Mouse (Mus musculus): Measurements from ENCODE around the gene Scamp4.
"Not testable (repeated sequence)": the region's sequence is repeated elsewhere in the genome, so short reads cannot be mapped to it uniquely, and the experiment has no call there.

Scamp4 gene

DNA sequence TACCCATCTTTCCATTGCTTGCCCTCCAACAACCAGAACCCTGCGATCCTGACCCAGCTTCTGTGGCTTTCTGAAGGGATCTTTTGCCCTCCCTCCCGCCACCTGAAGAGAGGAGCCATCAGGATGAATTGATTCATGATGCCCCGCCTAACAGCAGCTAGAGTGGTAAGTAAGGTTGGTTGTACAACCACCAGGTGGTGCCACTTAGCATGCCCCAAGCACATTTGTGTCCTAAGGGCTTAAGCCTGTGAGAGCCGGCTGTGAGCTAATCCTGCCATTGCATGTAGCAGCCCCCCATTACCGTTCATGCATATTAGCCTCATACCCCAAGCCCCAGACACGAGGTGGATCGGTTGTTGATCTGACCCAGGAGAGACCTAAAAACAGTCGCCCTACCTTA is 23.8 kb upstream of the Scamp4 start:
- peak; percentile 63 to 78 for DNase-seq

GRCm38 (mm10) chr10:80583047-80583446 is 19.6 kb upstream of the Scamp4 start:
- no peak for DNase-seq

DNA sequence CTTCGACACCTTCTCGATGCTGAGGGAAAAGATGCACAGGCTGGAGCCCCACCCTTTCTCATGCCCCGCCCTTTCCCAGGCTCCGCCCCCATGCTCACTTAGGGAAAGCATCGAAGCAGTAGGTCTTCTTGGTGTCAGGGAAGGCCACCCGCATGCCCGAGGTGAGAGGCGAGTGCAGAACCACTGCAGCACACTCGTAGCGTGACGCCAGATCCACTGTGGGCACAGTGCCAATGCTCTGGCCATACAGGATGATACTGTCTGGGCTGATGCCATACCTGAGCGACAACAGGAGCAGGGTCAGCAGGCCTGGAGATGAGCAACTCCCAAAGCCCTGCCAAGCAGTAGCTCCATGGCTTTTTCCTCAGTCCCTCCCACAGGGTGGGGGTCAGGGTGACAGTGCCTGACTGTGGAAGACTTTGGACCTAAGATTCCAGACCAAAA is 18.6 kb upstream of the Scamp4 start:
- DNase-seq, result no peak

GRCm38 (mm10) chr10:80584642-80585552 is 17.8 kb upstream of the Scamp4 start:
- no peak for DNase-seq

DNA sequence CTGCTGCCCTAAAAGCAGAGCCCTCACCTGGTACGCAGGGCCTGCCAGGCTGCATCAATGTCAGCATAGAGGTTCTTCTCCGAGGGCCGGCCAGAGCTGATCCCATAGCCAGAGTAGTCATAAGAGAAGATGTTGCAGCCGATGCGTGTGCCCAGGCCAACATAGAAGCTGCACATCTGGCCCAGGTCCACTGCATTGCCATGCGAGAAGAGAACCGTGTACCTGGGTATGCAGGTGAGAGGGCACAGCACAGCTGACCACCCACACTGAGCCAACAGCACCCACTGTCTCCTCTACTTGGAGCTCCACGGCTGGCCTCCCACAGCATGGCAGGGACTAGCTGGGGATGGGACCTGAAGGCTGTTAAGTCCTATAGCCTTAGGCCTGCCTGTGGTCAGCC is 17.1 kb upstream of the Scamp4 start:
- DNase-seq, result no peak

- no peak for DNase-seq
Observed at GRCm38 (mm10) chr10:80586407-80587304, 16.0 kb upstream of the Scamp4 start.

- DNase-seq, result peak; percentile 60 to 82
Observed at GRCm38 (mm10) chr10:80587305-80587657, 15.4 kb upstream of the Scamp4 start.

DNA sequence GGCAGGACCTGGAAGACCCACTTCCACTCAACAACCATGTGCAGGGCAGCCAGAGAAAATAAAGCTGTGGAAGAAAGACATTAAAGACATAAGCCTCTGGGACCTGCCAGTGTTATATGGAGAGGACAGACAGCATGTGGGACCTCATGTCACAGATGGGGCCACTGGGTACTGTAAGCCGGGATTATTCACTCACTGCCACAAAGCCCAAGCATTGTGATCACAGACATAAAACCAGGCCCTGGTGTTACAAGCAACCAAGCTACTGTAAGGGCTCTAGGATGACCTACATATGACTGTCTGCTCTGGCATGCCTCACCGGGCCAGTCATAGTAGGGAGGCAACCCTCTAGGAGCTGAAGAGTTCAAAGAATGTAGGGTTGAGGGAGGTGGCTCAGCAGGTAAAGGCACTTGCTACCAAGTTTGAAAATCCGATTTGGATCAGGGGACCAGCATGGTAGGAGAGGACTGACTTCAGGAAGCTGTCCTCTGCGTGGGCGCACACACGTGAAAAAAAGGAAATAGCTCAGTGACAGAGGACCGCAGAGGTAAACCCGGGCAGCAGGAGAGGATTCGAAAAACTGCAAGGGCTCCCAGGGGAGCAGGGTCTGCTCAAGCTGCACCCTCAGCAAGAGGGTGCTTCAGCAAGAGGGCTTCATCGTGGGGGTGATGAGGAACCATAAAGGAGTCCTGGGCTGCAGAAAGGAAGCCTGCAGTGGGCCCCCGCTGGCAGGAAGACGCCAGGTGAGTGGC is 13.4 kb upstream of the Scamp4 start:
- peak in 1 of 2 experiments; percentile 44 for DNase-seq

DNA sequence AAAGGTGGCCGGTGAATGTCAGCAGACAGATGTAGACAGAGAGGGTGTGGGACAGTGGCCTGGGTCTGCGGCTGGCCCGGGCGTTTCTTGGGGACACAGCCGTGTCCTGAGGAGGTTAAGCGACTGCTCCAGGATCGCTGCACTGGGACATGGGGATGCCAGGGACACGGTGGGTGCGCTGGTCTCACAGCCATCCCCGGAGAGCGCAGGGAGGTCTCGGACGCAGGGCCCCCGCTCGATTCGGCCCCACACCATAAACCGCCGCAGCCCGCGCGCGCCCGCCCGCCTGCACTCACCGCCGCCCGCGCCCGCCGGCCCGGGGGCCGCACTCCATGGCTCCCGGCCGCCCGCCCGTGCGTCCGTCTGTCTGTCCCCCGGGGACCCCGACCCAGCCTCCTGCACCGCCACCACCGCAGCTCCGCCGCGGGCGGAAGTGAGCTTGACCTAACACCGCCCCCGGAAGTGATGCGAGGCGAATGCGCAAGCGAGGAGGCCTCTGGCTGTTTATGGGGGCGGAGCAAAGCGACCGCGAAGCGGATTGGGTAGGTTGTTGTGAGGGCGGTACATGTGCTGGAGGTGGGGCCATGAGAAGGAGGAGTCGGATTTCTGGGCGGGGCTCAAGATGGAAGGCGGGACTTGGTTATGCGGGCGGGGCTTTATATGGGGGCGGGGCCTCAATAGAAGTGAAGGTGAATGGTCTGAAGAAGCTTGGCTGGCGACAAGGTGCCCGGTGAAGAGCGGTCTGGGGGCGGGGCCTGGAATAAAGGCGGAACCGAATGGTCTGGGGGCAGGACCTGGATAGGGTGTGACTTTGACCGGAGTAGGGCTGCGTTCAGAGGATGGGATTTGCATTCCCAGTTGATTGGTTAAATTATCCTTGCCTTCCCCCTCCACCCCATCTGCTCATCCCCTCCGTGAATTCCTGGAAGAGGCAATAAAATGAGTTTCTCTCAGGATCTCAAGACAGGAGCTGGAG is 12.5 kb upstream of the Scamp4 start, which contains the start of gene Abhd17a:
Gene Abhd17a (minus strand): TSS at position 463 of the 976 bp plus-strand sequence.
- peak; percentile 97 to 98 for DNase-seq

- DNase-seq, result no peak
Observed at GRCm38 (mm10) chr10:80596318-80596717, 6.4 kb upstream of the Scamp4 start.

DNA sequence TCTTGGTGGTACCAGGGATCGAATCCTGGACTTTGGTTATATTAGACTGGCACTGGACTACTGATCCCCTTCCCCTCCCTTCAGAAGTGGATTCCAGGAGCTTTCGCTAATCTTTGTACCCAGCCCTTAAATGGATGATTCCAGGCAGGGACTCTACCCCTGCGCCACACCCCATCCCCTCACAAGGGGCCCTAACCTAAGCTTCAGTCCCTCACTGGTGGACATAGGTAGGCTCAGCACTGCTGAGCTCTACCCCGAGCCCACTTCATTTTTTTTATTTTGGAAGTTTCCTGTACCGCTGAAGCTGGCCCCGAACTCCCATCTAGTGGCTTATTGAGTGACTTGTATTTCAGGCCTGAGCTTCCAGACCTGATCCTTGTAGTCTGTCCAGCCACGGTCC is 692 bp downstream of the Scamp4 start:
- DNase-seq, result no peak

DNA sequence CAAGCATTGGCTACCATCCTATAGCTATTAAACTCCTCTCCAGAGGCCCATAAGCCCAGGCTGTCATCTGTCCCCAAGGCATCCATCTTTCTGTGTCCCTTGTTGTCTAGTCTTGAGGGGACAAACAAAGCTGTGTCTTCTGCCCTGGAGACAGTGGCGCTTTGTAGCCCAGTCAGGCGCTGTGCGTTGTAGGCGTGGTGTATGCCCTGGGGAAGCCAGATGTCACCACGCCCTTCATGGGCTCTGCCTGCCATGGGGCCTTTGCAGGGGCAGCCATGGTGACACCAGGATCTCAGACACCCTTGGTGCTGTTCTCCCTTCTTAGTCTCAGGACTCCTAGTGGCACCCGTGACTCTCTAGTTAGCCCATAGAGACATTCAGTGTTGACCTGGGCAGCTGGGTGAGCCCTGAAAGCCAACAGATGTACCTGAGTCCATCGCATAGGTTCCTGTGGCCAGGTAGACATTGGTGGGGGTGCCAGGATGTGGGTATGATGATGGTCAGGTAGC is 1.4 kb downstream of the Scamp4 start:
- DNase-seq, result no peak

- no peak for DNase-seq
Observed at GRCm38 (mm10) chr10:80604988-80605387, 2.3 kb downstream of the Scamp4 start.

GRCm38 (mm10) chr10:80605721-80606120 is 3.0 kb downstream of the Scamp4 start, which contains the start of gene Gm49322:
Gene Gm49322, plus strand, starts transcription at chr10:80606021.
- DNase-seq, result not testable (repeated sequence)

DNA sequence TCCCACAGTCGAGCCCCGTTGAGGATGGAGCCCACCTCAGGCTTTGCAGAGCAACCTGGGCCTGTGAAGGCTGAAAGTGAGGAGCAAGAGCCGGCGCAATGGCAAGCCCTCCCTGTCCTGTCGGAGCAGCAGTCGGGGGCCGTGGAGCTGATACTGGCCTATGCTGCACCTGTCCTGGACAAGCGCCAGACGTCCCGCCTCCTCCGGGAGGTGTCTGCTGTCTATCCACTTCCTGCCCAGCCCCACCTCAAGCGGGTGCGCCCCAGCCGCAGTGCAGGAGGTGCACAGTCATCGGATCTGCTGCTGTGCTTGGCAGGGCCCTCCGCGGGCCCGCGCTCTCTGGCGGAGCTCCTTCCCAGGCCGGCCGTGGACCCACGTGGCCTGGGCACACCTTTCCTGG is 3.6 kb downstream of the Scamp4 start:
- DNase-seq, result no peak

GRCm38 (mm10) chr10:80606737-80607350 is 4.2 kb downstream of the Scamp4 start:
- DNase-seq, result no peak

GRCm38 (mm10) chr10:80608435-80608834 is 5.8 kb downstream of the Scamp4 start:
- no peak for DNase-seq

DNA sequence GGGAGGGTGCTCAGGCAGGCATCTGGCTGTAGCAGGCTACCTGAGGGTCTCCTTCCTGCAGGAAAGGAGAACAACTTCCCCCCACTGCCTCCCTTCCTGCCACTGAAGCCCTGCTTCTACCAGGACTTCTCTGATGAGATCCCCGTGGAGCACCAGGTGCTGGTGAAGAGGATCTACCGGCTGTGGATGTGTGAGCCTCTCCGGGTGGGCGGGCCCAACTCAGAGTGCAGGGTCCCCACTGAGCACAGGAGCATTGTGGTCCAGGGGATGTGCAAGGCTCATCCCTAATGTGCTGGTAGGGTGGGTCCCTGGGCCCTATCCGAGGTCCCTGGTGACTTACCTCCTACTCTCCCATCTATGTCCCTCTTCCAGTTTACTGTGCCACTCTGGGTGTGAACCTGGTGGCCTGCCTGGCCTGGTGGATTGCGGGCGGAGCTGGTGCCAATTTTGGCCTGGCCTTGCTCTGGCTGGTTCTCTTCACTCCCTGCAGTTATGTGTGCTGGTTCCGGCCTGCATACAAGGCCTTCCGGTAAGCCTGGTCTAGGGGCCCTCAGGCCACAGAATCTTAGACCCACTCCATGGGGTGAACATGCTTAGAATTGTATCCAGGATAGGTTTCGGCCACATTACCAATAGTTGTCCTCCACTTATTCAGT is 6.7 kb downstream of the Scamp4 start:
- no peak for DNase-seq

GRCm38 (mm10) chr10:80610116-80610785 is 7.6 kb downstream of the Scamp4 start:
- DNase-seq, result no peak

DNA sequence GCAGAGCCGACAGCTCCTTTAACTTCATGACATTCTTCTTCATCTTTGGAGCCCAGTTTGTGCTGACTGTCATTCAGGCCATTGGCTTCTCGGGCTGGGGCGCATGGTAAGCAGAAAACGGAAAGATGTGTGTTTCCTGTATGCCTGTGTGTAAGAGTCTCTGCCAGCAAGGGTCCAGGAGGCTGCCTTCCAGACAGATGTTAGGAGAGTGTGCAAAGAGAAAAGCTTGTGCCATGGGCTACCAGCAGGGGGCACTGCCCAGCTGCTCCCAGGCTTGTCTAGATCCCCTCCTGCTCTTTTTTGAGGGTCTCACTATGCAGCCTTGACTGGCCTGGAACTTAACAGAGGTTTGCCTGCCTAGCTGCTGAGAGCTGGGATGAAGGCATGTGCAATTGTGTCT is 8.4 kb downstream of the Scamp4 start:
- peak; percentile 72 to 76 for DNase-seq

Measured in lung, postnatal 4 days (tissue).